Mouse (Mus musculus): ENCODE measurements around the gene Cdon.

Cdon gene

DNA sequence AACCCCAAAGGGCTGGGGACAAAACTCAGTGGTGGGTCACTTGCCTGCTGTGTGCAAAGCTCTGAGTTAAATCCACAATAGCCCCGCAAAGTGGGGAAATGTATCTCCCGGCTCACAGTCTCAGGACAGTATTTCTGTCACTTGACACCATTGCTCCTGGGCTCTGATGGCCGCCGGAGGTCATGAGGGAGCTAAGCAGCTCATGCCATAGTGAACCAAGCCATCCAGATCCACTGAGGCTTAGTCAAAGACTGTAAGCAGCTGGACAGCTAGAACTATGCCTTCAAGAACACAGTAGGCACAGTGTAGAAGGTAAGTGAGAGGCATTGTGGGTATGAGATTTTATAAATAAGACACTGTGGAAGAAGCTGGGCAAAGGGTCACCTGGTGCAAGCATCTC lies 74.0 kb downstream of the Cdon start:
- DNase-seq: no peak

DNA sequence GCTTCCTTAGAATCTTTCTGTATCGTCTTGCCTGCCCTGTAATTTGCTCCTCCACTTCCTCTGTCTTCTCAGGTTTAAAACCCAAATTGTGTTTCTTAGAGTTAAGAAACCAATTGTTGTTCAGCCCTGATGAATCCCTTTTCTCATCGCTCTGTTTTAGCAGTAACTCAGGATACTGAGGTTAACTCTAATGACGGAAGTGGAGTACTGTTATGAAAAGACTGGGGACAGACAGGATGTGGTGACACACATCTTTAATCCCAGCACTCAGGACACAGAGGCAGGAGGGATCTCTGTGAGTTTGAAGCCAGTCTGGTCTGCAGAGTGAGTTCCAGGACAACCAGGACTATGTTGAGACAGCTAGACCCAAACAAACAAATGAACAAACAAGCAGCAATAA lies 74.5 kb downstream of the Cdon start:
- no peak for DNase-seq

DNA sequence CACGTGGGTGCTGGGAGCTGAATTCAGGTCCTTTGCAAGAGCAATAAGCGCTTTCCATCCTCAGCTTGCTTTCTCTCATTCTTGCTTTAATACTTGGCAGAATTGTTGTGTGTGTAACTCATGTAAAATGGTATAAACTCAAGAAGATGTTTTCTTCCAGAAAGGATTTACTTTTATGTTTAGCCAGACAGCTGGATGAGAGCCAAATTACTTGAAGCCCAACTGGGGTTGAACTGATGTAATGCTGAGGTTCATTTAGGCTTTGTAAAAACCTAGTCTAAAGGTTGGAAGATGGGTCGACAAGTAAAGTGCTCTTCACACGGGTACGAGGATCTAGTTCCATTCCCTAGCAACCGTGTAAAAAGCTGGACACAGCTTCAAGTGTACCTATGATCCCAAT lies 79.0 kb downstream of the Cdon start:
- DNase-seq: no peak

DNA sequence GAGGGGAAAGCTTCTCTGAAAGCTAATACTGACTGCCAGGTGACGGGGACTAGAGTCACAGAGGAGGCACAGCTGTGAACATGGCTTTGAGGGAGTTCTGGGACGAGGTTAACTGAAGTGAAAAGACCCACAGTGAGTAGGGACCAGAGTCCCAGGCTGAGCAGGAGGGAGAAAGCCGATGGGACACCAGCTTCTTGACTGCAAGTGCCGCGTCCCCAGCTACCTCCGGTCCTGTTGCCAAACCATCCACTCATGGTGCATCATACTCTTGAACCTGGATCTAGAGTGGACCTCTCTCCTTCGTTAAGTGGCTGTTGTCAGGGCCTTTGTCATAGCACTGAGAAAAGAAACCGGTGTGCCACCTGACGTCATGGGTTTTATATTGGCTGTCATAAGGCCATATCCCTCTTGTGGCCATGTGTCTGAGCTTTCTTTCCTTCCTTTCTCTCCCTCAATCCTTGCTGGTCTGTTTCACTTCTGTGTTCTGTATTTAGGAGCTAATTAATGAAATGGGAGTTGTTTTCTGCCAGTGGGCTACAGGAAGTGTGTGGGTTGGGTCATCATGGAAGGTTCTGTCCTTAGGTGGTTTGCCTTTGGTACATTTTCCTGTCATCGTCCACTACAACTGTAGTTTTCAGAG lies 81.6 kb downstream of the Cdon start:
- no peak for DNase-seq

DNA sequence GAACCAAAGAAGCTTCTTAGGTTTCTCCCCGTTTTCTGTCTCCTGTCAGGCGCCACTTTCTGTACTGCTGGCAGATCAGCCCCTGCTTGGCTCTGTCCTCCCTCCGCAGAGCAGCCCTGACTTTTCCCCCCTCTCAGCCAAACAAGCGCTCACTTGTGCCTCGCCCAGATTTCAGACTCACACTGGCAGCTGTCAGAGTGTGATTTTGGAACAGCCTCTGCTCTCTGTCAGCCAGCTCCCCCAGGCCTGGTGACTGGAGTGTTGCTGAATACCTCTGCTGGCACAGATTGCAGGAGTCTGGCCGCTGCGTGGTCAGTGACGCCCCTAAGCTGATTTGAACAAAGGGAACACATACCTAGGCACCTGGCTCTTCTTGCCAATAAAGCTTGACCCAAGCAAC lies 87.3 kb downstream of the Cdon start:
- DNase-seq: peak; percentile 30

DNA sequence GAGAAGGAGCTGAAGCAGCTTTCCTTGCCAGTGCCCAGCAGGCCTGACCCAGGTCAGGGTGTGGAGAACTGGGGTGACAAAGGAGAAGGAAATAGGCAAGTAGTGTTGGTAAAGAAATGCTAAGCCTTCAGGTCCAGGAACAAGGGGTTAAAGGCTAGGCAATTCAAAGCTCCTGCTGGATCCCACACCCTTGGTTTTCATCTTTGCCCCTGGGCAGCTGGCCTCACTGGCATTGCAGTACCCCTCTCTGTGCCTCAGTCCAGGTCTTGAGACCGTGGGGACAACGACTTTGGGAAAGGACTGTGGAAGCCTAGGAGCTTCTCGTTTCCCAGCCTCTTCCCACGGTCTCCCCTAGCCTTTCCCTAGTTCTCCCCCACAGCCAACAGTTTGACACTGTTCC lies 93.0 kb downstream of the Cdon start:
- DNase-seq: no peak

DNA sequence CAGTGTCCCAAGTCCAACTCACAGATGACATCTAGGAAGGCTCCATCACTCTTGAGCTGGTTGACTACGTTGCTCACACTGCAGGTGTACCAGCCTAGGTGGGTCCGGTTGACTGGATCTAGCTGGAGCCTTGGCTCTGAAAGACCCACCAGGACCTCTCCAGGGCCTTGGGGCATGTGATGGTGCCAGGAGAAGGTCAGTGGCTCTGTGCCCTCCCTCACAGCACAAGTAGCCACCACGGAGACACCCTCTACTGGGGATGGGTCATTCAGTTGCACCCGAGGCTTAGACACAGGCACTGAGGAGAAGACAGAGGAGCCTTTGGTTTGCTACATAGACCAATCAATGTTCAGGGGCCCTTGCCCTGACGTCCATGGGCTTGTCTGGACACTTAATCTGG lies 95.3 kb downstream of the Cdon start:
- no peak for DNase-seq

DNA sequence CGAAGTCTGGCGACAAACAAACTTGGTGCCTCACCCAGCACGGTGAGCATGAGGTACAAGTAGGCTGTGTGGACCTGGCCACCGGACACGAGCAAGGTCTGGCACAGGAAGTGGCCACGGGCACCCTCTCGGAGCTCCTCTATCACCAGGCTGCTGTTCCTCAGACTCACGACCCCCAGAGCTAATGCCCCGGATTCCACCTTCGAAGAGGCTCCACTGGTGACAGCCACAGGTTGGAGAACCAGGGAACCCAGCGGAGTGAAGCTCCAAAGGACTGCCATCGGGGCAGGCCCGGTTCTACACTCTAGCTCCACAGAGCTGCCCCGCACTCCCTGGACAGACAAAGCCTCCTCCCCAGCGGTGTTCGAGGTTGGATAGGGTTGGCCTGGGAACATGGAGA lies 95.8 kb downstream of the Cdon start:
- DNase-seq: no peak

DNA sequence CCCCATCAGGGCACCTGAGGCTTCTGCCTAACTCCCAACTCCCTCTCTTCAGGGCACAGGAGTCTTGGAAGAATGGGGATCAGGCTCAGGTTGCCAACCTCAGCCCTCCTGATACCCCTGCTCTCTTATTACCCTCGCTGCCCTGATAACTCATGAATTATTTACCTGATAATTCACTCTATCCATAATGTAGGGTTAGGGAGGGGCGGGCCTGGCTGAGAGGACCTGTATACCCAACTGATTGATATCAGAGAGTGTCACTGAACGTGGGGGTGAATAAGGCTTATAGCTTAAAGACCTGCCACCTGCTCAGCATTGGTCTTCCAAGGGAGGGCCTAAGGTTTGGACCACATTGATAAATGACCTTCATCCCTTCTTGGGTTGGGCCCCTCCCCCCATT lies 97.2 kb downstream of the Cdon start, which contains the start of gene Gm1113:
Gm1113 (minus strand) TSS at position 101 of the 400 bp plus-strand sequence.
- no peak for DNase-seq

DNA sequence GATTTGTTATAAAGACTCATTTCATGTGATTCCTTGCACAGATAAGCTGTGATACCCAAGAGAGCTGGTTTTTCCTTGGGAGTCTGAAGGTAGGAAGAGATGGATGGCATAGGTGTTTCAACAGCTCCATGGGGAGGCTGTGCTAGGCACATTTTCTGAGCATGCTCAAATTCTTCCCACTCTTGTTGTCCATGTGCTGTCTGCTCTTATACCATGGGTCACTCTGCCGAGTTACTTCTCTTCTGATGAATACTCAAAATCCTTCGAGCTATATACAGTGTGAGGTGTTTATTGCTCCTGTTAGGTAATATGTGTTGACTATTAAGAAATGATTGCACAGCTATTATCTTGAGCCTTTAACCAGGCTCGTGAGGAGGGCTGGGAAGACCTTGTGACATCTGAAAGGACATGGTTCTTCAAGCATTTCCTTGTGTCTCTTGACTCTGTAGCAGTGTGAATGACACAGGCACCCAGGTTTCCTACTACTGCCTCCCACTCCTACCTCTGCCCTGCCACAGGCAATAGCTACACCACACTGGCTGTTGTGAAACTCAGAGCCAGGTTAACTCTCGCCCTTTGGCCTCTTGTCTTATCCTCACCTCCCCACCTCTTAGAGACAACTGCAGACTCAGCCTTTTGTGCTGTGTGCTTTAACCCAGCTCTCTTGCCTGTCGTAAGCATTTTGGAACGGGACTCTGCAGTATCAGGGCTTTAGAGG lies 99.9 kb downstream of the Cdon start:
- DNase-seq: no peak

DNA sequence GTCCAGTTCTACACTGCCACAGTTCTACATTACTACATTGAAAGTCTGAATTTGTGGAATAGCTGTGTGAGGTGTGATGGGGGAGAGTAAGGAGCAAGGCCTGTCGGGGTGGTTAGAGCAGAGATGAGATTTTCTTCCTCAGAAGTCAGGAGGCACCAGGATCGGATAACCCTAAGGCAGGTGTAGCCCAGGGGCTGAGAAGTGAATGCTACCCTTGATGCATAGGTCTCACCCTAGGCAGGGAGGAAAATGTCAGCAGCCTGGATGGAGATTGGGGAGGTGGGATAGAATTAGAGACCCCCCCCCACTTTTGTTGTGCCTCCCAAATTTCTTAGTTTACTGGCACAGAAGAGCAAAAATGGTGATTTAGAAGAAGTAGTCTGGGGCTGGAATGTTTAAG lies 101.3 kb downstream of the Cdon start:
- DNase-seq: no peak

DNA sequence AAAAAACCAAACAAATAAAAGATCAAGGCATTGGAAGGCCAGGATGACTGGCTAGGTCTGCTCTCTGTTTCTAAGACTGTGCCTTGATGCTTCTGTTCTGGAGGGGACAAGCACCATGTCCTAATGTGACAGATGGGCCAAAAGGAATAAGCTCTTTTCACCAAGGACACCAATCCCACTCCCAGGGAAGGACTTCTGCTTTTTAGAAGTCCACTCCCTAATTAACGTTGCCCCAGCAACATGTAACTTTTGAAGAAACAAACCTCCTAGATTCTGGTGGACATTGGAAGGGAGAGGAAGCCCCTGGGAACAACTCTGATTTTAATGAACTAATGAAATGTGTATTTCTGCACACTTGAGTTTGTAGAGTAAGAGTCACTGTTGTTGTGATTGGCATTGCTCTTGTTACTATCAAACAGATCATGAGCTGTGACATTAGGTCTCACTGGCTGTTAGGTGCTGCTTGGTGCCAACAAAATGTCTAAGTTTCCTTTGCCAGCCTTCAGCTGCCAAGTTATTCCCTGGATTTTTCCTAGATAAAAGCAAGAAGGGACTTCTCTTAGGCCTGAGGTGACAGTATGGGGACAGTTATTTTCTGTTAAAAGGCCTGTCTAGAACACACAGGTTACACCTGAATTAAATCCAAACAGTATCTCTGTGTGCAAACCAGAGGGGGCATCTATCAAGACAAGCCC lies 102.0 kb downstream of the Cdon start:
- DNase-seq: no peak

DNA sequence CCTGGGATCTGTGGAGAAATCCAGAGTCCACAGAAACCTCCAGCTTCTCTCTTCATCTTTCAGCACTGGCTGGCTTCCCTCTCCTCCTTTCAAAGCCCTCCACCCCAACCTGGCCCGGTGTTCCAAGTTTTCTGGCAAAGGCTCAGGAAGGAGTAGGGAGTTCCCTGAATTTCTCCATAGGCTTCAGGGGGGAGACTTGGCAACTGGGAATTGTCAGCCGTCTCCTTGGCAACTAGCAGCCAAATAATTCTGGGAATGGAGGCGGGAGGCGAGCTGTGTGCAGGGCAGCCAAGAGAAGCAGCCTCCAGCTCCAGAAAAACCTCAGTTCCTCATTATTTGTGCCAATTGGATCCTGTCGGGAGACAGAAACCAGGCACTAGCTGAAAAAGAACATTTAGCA lies 102.6 kb downstream of the Cdon start:
- peak; percentile 69 for DNase-seq

DNA sequence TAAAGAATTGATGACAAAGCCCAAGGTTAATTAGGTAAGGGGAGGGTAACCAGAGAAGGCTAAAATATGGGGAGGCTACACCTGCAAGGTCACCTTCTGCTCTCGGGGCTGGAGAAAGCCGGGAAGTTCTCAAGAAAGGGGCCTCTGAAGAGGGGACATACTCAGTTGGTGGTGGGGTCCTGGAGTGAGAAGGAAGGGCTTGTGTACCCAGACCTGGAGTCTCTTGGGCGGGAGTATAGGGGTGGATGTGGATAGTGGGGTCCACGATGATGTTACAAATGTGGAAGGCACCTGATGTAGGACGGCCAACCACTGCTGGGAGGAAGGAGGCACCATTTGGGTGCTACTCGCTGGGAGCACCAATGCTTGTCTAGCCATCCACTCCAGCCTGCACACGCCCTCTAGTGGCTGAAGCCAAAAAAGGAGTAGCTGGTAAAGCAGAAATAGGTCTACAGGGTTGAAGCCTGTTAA lies 103.0 kb downstream of the Cdon start:
- peak; percentile 82 for DNase-seq

DNA sequence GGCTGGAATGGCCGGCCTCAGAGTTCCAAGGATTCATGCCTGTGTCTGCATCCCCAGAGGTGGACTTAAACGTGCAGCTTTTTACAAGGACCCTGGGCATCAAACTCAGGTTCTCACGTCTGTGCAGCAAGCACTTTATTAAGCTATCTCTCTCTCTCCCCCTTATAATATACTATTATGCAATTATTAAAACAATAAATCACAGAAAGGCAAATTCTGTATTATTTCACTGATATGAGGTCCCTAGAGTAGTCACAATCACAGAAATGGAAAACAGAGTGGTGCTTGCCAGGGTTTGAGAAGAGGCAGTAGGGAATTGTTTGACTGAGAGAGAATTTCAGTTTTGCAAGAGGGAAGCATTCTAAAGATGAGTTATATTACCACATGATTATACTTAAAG lies 108.2 kb downstream of the Cdon start:
- DNase-seq: no peak

DNA sequence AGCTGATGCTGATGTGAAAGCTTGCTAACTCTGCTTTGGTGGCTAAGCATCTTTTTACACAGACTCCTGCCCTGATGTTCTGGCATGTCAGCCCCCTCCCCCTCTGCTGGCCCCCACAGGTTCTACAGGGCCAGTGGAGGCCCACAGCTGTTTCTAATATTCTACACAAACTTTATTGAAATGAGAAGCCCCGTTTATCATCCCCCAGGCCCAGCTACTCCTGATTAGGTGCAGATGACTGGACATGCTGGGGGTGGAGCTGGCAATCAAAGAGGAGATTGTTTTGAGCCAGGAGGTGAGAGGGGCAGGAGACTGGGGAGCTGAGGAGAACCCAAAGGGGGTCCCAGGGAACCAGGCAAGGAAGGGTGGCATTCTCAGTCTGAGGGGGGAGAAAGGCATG lies 108.9 kb downstream of the Cdon start:
- no peak for DNase-seq

DNA sequence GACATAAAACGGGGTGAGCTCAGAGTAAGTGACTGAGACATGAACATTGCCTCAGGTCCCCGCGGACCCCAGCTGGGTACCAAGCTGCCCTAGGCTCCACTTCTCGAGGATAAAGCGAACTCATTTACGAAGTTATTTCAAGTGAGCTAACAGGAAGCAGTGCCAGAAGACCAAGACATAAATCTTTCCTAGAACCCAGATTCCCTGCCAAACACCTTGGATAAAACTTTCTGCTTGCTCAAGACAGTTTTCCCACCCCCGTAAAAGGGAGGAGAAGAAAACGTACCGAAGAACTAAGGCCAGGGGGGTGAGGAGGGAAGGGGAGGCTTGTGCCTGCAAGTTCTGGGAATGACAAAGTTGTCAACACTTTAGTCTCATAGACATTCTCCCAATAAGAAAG lies 112.3 kb downstream of the Cdon start:
- DNase-seq: no peak

DNA sequence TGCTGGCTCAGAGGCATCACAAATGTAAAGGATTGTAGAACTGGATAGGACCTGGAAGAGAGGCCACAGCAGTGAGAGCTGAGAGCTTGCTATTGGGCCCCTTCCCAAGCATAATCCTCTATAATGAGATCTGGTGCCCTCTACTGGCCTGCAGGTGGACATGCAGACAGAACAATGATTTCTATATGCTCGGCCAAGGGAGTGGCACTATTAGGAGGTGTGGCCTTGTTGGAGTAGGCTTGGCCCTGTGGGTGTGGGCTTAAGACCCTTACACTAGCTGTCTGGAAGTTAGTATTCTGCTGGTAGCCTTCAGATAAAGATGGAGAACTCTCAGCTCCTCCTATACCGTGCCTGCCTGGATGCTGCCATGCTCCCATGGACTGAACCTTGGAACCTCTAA lies 114.2 kb downstream of the Cdon start:
- peak; percentile 57 for DNase-seq

DNA sequence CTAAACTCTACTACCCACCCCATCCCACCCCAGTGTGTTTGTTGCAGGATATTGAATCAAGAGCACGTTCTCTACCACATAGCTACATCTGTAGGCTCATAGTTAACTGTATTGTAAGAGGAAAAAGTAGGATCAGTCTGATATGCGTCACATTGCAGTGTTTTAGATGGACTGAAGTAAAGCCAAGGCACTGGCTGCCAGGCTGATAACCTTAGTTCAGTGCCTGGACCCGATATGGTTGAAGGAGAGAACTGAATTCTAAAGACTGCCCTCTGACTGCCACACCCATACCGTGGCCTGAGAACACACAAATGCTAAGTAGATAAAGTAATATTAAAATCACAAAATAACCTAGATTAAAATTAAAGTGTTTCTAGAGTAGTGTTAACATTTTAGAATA lies 114.9 kb downstream of the Cdon start:
- DNase-seq: no peak

DNA sequence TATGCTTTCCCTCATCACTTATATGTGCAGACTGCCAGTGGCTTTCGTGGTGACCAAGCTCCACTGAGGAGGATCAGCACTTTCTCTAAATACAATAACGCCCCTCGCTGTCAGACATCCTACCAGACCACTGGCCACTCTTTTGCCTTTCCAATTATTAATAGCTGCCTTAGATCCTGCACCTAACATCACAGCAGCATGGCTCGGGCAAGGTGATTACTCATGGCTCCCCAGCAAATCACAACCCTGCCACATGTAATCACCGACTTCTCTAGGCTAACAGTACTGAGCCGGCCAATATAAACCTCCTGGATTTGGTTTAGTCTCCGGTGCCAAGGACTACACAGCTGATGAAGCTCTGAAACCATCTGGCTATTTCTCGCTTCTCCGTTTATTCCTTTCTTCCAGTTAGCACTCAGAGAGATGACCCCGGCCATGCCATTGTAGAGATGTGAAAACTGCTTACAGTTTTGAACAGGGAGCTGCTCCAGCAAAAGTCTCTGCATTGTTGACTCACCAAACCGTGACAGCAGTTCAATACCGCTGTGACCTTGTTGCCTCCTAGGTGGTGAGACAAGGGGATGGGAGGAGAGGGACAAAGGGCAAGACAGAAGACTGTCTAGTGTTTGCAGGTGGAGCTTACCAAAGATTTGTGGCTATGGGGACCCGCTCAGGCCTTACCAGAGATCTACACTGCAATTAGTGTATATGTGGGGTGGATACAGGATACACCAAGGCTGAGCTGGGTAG lies 118.2 kb downstream of the Cdon start:
- no peak for DNase-seq

DNA sequence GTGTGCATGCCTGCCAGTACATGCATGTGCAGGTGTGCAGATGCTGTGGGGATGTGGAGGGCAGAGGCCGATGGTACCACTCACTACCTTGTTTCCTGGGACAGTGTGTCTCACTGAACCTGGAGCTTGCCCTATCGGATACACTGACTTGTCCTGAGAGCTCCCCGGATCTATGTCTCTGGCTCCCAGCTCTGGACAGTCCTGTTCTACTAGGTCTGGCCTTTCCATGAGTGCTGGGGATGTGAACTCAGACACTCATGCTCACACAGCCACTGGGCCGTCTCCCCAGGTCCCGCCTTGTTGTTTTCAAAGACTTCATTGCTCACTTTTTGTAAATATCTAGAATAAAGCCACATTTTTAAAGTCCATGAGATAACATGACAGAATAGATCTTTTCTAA lies 120.1 kb downstream of the Cdon start:
- DNase-seq: no peak

DNA sequence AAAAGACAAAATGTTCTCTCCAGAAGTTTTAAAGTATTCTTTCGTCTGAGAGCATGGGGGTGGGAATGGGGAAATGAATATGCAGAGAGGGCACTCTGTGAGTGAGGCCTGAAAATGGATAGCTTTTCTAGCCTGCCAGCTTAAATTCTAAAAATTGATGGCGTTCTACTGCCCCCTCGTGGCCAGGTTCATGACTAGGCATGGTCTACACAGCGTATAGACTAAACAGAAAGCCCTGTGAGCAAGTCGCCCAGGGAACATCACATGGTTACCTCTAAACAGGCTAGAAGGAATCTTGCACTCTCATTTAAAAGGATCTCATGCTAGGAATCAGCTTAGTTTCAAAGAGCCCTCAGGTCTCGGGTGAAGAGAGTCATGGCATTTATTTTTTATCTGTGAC lies 120.6 kb downstream of the Cdon start:
- DNase-seq: peak; percentile 69

DNA sequence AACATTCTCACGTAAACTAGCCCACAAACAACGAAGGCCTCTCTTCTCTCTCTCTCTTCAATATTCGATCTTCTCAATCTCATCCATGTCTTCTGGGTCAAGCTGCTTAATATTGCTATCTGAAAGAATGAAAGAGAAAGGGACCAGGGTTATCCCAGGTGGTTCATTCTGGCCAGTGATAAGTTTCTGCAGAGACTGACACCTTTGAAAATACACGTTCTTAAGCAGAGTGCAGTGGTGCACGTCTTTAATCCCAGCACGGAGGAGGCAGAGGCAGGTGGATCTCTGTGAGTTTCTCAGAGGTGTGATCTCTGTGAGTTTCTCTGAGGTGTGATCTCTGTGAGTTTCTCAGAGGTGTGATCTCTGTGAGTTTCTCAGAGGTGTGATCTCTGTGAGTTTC lies 121.0 kb downstream of the Cdon start:
- no peak for DNase-seq

Measured in cerebellum, adult 9-11 months (tissue).